Mouse (Mus musculus): ENCODE data around the gene Alk.

GRCm38 (mm10) chr17:71962746-71963145, 641.7 kb downstream of the Alk start:
- no peak for TF ChIP-seq CTCF (IDR thresholded peaks at IDR 0.05; ENCODE audit: extremely low read depth, insufficient read depth, low read length)
- no peak for TF ChIP-seq POLR2A (IDR thresholded peaks at IDR 0.05; ENCODE audit: extremely low read depth, insufficient read depth, low read length)
